Mouse (Mus musculus) CD4-positive helper T cell, adult 2 months (primary cell): ENCODE measurements around the gene Mdm4.
A peak's percentile ranks its signal among the peaks of the same experiment; 100 is the strongest.
"Not testable (repeated sequence)": the region's sequence is repeated elsewhere in the genome, so short reads cannot be mapped to it uniquely, and the experiment has no call there.

Source experiments
- DNase-seq: peaks from one replicate; pipeline ENCODE4 v3.0.0-alpha.2; 2012; ENCODE audit warnings: low read depth, missing footprints, low spot score

Gene Mdm4

DNA sequence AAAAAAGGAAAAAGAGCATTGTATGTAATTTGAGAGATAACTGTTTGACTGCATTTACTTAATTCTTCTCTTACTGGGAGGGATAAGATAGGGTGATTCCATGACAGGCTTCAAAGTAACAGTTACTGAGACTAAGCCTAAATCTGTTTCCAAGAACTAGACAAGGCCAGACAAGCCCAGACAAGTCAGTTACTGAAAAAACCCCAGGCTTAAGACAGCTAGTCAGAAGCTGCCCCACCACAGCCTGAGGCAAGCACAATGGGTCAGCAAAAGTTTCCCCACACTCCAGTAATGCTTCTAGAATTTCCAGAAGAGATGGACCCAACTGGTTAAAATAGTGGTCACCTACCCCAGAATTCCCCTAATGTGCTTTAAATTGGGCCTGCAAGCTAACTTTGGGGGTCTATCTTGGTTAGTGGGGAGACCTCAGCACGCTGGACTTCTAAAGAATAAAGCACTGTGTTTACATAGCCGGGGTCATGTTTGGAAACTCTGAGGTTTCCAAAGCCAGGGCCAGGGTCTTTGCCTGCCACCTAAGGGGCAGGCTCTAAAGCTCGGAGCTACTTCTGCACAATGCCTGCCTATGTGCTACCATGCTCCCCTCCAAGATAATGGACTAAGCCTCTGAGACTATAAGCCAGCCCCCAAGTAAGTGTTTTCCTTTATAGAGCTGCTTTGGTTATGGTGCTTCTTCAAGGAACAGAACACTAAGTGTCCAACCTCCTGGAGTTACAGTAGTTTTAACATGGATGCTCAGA lies 10.0 kb downstream of the Mdm4 start:
- DNase-seq: no peak

DNA sequence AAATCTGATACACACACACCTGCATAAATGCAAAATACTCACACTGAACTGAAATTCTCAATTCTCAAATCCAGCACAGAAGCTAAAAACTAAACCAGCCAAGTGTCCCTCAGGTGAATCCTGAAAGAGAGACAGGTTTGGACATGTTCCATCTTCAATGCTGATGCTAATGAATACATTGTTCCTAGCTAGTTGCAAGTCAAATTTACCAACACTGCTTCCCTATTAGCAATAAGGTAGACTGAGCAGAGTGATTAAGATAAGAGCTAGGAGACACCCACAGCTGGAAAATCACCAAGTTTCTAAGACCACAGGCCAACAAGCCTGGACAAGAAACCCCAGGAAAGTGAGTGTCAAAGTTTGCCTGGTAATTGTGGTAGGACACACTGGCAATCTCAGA lies 11.0 kb downstream of the Mdm4 start:
- DNase-seq: no peak

- DNase-seq: no peak
Observed at GRCm38 (mm10) chr1:133018580-133018979, 11.8 kb downstream of the Mdm4 start.

DNA sequence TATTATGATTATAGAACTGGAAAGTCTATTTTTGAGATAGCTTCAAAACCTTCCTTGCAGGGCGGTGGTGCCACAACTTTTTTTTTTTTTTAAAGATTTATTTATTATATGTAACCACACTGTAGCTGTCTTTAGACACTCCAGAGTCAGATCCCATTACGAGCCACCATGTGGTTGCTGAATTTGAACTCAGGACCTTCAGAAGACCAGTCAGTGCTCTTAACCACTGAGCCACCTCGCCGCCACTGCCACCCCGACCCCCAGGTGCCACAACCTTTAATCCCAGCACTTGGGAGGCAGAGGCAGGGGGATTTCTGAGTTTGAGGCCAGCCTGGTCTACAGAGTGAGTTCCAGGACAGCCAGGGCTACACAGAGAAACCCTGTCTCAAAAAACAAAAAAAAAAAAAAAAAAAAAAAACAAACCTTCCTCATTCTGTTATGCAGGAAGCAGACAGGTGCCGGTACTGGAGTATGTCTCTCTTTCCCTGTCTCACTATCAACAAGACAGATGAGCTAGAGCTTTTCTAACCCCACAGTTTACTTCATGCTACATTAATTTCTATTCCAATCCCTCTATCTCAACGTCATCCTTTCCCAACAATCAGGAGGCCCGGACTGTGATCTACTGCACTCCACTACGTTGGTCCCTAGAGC lies 13.5 kb downstream of the Mdm4 start:
- no peak for DNase-seq

DNA sequence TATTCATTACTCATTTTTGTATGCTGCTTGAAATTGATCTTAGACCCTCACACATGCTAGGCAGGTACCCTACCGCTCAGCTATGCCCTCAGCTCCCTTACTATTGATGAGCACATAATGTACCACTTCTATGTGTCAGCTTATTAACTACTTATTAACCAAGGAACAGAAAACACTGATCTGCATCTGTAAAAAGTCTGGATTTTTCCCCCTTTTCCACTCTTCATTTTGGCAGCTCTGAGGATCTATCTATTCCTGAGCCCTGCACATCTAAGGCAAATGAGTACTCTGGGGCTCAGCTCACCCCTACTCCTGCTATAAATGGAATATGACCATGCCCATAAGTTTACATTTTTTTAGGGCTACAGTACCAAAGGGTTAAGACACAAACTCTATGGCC lies 16.2 kb downstream of the Mdm4 start:
- DNase-seq: no peak

DNA sequence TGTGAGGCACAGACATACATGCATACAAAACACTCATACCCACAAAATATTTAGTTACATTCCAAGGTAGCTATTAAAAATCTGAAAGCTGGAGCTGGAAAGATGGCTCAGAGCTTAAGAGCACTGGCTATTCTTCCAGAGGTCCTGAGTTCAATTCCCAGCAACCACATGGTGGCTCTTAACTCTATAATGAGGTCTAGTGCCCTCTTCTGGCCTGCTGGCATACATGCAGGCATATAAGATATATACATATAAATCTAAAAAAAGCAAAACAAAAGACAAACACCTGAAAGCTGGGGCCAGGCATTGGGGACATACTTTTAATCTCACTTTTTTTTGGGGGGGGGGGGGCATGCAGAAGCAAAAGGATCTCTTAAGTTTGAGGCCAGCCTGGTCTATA lies 17.0 kb downstream of the Mdm4 start:
- peak; percentile 32 for DNase-seq

GRCm38 (mm10) chr1:133011955-133012841 lies 18.2 kb downstream of the Mdm4 start:
- DNase-seq: peak; percentile 25

- DNase-seq: no peak
Observed at GRCm38 (mm10) chr1:133006571-133006970, 23.8 kb downstream of the Mdm4 start.

DNA sequence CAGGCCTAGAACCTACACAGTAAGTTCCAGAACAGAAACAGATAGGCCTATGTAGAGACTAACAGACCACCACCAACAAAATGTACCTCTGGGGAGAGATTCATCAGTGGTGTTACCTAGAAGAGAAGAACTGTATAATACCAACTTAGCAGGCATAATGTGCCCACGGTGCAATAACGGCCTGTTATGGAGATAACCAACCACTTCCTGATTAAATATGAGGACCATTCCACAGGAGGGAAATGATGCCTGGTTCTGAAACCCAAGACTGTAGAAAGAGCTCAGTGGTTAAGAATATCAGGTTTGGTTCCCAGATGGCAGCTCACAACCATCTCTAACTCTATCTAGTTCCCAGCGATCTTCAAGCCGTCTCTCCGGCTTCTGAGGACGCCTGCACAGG lies 30.0 kb downstream of the Mdm4 start:
- DNase-seq: no peak

- DNase-seq: no peak
Observed at GRCm38 (mm10) chr1:132991580-132991979, 38.8 kb downstream of the Mdm4 start.

DNA sequence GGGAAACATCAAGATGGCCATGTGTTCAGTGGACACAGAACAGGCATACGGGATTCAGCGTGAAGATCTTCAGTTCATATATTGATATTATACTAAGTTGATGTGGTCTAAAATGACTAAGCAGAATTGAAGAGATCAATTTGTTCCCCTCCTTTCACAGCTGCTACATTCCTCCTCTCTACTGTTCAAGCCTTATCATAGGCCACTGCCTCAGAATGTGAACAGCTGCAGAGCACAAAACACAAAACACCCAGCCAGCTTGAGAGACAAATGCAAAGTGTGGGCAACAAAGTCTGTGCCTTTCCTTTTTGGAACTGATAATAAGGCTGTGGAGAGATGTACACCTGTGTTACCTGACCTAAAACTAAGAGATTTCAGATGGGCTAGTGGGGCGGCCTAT lies 39.6 kb downstream of the Mdm4 start:
- DNase-seq: no peak

DNA sequence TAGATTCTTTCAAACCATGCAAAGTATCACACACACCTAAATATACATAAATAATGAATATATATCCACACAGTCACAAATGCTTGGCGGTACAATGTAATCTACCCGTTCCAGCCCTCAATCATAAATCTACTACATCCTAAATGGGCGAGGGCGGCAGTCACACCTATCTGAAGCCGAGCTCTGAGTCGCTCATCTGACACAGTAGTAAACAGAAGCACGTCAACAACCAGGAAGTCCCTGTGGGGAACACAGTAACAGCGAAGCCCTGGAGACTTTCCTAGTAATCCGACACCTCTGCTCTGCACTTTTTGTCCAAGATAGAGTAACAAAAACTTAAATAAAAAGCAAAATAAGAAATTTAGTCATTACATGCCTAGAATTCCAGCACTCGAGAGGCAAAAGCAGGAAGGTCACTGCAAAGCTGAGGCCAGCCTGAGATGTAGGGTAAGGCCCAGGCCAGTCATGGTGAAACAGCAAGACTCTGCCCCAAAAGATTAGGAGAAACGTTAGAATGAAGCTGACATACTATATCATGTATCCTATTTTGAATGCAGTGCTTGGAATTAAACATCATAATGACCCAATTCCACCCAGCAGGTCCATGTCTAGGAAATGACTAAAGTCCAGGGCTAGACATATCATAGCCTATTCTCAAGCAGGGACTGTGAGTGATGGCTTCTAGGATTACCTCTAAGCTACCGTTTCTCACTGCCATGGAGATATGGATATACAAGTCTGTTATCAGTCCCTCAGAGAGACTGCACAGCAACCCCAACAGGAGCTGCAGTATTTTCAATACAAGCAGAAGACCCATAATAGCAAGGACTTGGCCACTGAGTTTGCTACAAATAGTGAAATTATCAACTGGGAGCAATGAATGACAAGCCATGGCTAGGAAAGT lies 41.6 kb downstream of the Mdm4 start:
- DNase-seq: not testable (repeated sequence)

GRCm38 (mm10) chr1:132982728-132983127 lies 47.6 kb downstream of the Mdm4 start:
- DNase-seq: peak; percentile 53

GRCm38 (mm10) chr1:132981232-132981631 lies 49.1 kb downstream of the Mdm4 start:
- no peak for DNase-seq

- no peak for DNase-seq
Observed at GRCm38 (mm10) chr1:132977402-132977801, 53.0 kb downstream of the Mdm4 start.

DNA sequence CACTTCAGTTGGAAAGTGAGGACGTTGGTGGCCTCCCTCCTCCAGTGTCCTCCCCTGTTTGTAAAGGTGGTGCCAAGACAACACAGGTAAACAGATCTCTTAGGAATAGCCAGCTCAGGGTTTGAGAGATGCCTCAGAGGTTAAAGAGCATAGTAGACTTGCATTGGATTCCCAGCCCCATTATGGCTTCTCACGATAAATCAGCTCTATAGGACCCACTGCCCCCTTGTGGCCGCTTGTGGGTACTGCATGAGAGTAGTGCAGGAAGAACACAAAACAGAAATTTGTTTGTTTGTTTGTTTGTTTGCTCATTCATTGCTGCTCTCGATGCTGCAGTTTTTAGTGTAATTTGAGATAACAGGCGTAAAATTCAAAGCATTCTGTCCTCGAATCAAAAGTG lies 61.7 kb downstream of the Mdm4 start:
- DNase-seq: peak; percentile 46

DNA sequence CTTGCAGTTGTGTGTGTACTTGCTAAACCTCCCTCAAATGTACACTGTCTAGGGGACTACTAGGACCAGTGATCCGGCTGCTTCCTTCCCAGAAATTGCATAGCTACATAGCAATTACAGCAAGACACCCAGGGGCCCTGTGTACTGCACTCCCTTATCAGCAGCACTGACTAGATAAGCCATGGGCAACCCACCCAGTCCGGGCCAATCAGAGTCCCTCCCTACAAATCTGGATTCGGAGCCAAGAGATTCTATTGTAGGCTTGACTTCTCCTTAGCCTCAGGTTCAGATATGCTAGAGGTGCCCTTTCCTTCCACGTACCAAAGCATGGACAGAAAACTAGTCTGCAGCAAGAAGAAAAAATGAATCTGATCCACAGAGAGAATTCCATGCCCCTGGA lies 65.7 kb downstream of the Mdm4 start:
- no peak for DNase-seq

DNA sequence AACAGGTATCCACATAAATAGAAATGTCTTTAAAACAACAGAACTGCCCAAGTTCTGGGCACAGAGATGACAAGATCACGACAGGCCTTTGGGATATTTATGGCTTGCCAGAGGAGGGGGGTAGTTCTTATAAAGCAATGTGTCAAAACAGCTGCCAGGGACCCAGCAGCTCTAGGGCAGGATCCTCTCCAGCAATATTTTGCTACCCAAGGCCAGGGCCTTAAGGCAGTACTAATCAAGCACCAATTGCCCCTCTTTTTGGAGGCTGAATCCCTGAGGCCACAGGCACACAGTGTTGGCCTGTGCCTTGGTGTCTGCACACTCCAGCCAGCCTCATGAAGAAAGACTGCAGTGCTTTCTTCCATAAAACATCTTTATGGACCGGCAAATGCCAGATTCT lies 66.3 kb downstream of the Mdm4 start:
- no peak for DNase-seq

- DNase-seq: no peak
Observed at GRCm38 (mm10) chr1:132961751-132962150, 68.6 kb downstream of the Mdm4 start.

GRCm38 (mm10) chr1:132956809-132957208 lies 73.6 kb downstream of the Mdm4 start:
- no peak for DNase-seq

- no peak for DNase-seq
Observed at GRCm38 (mm10) chr1:132947811-132948210, 82.5 kb downstream of the Mdm4 start.
